Mouse (Mus musculus) adrenal gland, postnatal 36 days (tissue): ENCODE results near the gene Sapcd2. TPM values are rescaled to one million over a fixed set of nuclear protein-coding genes. Genes with fewer than 3 reads are reported as not detected.

Source experiments
- DNase-seq, 2 experiments: peaks; one replicate each; pipeline ENCODE4 v3.0.0; 2021; ENCODE audit warnings: mixed read lengths in 1 of 2
- long read RNA-seq, 2 experiments: library from polyadenylated mRNA; stranded (forward); transcript quantifications; one replicate each; pipeline ENCODE4 v2.0.0; 2021; ENCODE audit warnings: borderline sequencing depth in 2 of 2
- total RNA-seq, 2 experiments: library from RNA; stranded (reverse); gene quantifications; 2 replicates each; pipeline ENCODE4 v1.2.3; 2021

The Sapcd2 gene
- under 1 TPM; 0.43 to 0.95 TPM for total RNA-seq
- long read RNA-seq, experiment 1, partial matches to known transcripts: 0 of 2 reads
- long read RNA-seq, experiment 1, other reads (novel, unspliced or antisense): 1 of 2 reads
- long read RNA-seq, experiment 2, partial matches to known transcripts: 0 of 1 reads
- long read RNA-seq, experiment 2, other reads (novel, unspliced or antisense): 0 of 1 reads

- DNase-seq: peak; percentile 90
Measured at GRCm38 (mm10) chr2:25371764-25372643, at the start of gene Sapcd2. Sapcd2 (plus strand) TSS chr2:25372321.

- no peak for DNase-seq
Measured at GRCm38 (mm10) chr2:25326036-25326435, 46.1 kb upstream of the Sapcd2 start.

- peak; percentile 31 to 35 for DNase-seq
Measured at GRCm38 (mm10) chr2:25328440-25328839, 43.7 kb upstream of the Sapcd2 start.

GRCm38 (mm10) chr2:25331470-25331869, 40.7 kb upstream of the Sapcd2 start:
- no peak for DNase-seq

- peak; percentile 99 to 100 for DNase-seq
Measured at GRCm38 (mm10) chr2:25332286-25333160, 39.6 kb upstream of the Sapcd2 start, which contains the start of gene Man1b1. Man1b1 (plus strand) TSS chr2:25332338.

- no peak for DNase-seq
Measured at GRCm38 (mm10) chr2:25333569-25333968, 38.6 kb upstream of the Sapcd2 start.

- DNase-seq: no peak
Measured at GRCm38 (mm10) chr2:25338303-25338702, 33.8 kb upstream of the Sapcd2 start.

GRCm38 (mm10) chr2:25348162-25348561, 24.0 kb upstream of the Sapcd2 start:
- no peak for DNase-seq

- peak; percentile 45 to 51 for DNase-seq
Measured at GRCm38 (mm10) chr2:25349499-25349898, 22.6 kb upstream of the Sapcd2 start.

- DNase-seq: no peak
Measured at GRCm38 (mm10) chr2:25350701-25351100, 21.4 kb upstream of the Sapcd2 start.

- DNase-seq: no peak
Measured at GRCm38 (mm10) chr2:25354211-25354610, 17.9 kb upstream of the Sapcd2 start.

- no peak for DNase-seq
Measured at GRCm38 (mm10) chr2:25355419-25356066, 16.6 kb upstream of the Sapcd2 start.

- peak; percentile 82 to 83 for DNase-seq
Measured at GRCm38 (mm10) chr2:25356208-25357079, 15.7 kb upstream of the Sapcd2 start, which contains the start of gene Dpp7. Dpp7 (minus strand) TSS chr2:25356359.

GRCm38 (mm10) chr2:25359848-25360247, 12.3 kb upstream of the Sapcd2 start:
- no peak for DNase-seq

- DNase-seq: peak; percentile 33
Measured at GRCm38 (mm10) chr2:25363478-25364178, 8.5 kb upstream of the Sapcd2 start.

- DNase-seq: no peak
Measured at GRCm38 (mm10) chr2:25364313-25364712, 7.8 kb upstream of the Sapcd2 start.

GRCm38 (mm10) chr2:25364761-25365090, 7.4 kb upstream of the Sapcd2 start:
- no peak for DNase-seq

GRCm38 (mm10) chr2:25365091-25365761, 6.9 kb upstream of the Sapcd2 start, which contains the start of gene Uap1l1:
Uap1l1 (minus strand) TSS chr2:25365682.
- DNase-seq: peak; percentile 86 to 93

- no peak for DNase-seq
Measured at GRCm38 (mm10) chr2:25369996-25370395, 2.1 kb upstream of the Sapcd2 start.
